In the genomic region with DNA sequence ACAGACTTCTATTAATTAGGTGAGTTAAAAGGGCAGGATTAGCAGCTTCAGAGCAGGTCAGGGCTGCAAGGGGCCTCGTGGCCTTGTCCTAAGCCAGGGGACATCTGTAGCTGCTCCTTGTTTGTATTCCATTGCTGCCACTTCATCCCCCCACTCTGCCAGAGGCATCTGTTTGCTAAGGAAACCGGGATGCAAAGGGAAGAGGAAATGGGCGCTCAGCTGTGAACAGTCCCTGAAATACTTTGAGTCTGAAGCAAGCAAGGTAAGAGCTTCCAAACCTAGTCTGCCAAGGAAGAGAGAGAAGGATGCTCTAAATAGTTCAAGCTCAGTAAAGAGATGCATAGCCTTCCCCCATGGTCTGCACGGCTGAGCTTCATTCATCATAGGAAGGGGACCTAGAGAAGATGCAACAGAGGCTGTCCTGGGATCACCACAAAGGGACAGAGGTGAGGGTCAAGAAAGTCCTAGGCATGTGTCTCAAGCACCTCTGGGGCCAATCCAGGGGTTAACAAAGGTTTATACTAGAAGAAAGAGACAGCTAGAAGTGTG, we compare ENCODE assay signal across 10 mouse cellular contexts.
"Had no signal": no experiment of that assay in that cellular context is flagged by ENCODE, and none has a peak within 500 bp of the region (broad histone marks: within the 10 kb centered on the region; RNA-seq: fewer than 3 reads in every experiment).

No protein-coding gene starts in this region.

- DNase-seq: kidney, adult 18-20 months; kidney, adult 9 months; layer of hippocampus, postnatal 36 days; liver; liver, postnatal 0 days; lung, embryonic 14.5 days; lung, postnatal 4 days; retina, postnatal 1 day; thymus, adult 18-20 months; thymus, postnatal 36 days had no signal
